Mouse (Mus musculus): Measurements from ENCODE around the gene Ubtd1.

Gene Ubtd1

DNA sequence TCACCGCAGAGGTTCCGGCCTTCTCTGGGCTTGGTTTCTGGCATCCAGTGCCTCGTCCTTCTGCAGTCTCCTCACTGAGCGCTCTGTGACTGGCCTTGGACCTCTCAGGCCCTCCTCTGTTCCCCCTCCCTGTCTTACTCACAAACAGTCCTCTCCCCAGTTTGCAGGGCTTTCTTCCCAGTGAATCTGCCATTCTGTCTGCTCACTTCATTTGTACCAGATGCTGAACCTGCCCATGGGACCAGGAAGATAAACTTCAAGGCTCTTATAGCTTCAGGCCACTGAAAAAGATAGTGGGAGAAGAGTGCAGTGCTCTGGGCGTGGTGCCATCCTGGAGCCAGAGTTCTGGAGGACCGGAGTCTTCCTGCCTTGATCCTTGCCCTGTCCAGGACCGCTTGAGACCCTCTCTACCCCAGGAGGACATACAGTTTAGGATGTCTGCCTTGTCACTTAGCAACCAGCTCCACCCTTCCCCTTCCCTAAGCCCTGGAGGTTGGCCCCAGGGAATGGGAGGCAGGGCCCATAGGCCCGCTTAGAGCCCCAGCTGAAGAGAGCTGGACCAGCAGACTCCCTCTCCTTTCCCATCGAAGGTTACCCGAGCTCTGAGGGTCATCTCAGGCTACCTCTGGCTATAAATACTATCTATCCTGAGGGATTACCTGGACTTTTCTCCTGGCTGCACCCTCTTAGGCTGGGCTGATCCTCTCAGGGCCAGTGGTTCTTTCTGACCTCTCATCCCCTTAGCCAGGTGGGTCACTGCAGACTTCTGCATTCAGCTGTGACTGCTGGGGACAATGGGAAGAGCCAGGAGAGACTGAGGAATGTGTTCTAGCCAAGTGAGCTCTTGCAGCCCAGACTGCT is 40.3 kb downstream of the Ubtd1 start:
- DNase-seq (ENCODE audit: low spot score): no peak

DNA sequence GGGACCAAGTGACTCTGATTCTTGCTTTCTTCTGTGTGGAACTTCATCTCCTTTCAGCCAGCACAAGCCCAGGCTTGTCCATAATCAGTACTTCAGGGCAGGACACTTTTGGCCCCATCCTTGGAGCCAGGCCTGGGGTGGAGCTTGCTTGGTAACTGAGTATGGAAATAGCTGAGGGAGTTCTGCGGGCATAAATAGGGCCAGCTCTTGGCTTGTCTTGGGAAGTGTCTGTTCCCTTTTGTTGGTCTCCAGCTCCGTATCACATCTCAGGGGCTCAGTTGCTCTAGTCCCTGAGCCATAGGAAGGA is 40.9 kb downstream of the Ubtd1 start:
- no peak for DNase-seq (ENCODE audit: low spot score)

DNA sequence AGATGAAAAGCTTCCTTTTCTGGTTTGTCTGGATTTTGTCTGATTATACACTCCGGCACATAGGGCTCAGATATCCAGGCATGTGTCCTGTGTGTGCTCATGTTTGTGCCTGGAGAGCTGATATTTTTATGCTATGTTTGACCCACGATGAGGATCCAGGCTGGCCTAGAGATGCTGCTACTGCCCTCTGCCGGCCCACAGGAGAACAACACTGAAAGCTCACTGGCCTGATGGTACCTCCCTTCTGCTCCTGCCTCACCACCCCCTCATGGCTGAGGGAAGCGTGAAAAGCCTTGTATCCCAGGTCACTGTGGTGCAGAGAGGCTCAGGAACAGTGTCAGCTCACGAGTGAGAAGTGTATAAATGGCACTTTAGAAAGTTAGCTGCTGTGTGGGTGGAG is 44.6 kb downstream of the Ubtd1 start:
- DNase-seq (ENCODE audit: low spot score): peak; percentile 48

DNA sequence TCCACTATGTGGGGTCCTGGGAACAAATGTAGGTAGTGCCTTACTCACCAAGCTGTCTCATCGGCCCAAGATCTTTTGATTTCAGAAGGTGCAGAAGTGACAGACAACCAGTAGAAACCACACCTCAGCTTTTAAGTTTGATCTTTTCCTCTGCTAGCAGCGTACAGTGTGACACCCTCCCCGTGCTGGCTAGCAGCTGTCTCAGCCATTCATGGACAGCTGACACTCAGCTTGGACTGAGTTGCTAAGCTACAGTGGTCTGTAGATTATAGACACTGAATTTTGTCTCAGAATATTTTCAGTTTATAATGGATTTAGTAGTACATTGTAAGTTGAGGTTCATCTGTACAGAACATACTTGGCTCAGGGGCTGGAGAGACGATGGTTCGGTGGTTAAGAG is 49.5 kb downstream of the Ubtd1 start:
- DNase-seq (ENCODE audit: low spot score): no peak

DNA sequence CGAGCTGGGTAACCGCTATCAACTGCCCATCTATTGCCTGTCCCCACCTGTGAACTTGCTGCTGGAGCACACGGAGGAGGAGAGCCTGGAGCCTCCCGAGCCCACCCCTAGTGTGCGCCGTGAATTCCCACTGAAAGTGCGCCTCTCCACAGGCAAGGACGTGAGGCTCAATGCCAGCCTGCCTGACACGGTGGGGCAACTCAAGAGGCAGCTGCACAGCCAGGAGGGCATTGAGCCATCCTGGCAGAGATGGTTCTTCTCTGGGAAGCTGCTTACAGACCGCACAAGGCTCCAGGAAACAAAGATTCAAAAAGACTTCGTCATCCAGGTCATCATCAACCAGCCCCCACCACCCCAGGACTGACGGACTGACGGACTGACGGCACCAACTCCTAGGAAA is 52.0 kb downstream of the Ubtd1 start:
- no peak for DNase-seq (ENCODE audit: low spot score)

DNA sequence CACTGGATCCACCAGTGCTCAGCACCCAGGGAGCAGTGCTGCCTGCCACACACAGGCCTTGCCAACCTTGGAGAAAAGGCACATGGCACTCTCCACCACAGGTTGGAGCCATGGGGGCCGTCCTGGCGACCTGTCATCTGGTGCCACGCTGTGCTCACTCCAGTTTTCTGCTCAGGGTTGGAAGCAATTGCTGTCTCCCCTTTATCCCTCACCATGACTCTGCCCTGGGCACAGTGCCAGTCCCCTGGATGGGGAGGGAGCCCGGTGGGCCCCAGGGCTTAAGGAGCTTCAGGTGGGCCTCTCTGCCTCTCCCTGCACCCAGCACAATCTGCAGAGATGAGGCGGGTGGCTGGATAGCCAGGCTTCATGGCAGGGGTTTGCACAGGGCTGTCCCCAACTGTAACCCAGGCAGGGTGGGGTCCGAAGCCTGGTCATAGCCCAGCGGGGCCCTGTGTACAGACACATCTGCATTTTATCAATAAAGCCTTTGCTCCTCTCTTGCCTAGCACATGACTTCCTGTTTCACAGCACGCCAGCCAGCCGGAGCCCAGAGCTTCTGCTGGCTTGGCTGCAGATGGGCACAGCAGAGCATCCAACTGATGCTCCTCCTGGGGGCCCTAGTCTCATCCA is 52.7 kb downstream of the Ubtd1 start:
- no peak for DNase-seq (ENCODE audit: low spot score)

DNA sequence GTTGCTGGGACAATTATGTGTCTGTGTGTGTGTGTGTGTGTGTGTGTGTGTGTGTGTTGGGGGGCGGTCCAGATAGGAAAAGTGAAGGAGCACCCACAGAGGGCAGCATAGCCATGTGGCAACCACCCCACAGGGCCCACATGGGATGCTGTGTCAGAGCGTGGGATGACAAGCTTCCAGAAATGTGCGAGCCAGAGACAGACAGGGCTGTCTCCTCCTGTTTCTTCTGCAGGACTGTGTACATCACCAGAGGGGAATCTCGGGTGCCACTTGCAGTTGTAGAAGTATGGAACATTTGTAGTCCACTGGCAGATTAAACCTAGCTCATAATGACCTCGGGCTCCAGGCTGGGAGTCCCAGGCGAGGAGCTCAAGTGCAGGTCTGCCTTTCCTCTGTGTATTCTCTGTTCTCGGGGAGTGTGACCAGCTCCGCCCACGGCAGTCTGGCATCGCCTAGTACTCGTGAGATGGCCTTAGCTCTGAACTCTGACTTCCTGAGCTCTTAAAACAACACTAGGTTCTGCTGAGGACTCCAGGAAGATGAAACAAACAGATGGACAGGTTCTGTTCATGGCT is 53.4 kb downstream of the Ubtd1 start:
- no peak for DNase-seq (ENCODE audit: low spot score)

DNA sequence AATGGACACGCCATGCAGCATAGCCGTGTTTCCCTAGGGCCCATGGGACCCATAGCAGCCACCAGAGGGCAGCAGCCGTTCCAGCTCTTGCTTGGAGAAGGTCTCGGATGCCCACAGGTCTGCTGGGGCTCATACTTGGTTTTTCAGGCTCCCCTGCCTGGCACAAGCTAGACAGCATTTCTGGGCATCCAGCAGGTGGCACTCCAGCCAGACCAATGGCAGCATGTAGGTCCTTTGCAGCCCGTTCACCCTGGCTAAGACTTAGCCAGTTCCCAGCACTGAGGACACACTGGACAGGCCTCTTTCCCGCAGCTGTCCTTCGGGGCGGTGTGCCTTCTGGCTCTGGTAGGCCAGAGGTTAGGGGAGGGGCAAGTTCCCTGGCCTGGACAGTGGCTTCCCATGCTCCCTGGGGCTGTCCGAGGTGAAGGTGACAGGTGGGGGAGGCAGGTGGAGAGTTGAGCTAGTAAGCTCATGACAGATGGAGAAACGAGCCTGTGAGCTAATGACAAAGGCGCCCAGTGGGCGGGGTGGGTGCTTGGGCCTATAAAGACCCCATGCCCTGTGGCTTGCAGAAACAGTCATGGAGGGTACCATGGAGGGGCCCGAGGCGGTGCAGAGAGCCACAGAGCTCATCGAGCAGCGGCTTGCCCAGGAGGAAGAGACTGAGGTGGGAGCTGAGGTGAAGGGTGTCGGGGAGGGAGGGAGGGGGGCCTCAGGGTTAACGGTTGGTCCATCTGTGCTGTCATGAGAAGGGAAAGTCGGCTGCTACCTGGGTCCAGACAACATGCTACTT is 54.1 kb downstream of the Ubtd1 start, which contains the start of gene Ankrd2:
TSS of gene Ankrd2 (plus strand) at position 545 of the 793 bp plus-strand sequence.
- DNase-seq (ENCODE audit: low spot score): peak; percentile 33

DNA sequence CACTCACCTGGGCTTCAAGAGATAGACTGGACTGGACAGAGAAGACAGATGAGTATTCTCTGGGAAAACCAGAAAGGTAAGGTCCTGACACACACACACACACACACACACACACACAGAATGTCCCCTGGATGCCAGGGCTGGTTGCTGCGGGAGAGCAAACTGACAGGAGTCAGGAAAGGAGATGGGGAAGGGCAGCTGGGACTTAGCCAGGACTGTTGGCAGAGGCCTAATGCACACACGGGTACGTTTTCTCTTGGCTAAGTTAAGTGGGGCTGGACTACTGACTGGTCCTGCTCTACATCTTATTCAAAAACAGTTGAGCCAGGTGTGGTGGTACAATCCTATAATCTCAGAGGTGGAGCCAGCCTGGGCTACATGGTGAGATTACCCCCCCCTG is 54.8 kb downstream of the Ubtd1 start:
- no peak for DNase-seq (ENCODE audit: low spot score)

DNA sequence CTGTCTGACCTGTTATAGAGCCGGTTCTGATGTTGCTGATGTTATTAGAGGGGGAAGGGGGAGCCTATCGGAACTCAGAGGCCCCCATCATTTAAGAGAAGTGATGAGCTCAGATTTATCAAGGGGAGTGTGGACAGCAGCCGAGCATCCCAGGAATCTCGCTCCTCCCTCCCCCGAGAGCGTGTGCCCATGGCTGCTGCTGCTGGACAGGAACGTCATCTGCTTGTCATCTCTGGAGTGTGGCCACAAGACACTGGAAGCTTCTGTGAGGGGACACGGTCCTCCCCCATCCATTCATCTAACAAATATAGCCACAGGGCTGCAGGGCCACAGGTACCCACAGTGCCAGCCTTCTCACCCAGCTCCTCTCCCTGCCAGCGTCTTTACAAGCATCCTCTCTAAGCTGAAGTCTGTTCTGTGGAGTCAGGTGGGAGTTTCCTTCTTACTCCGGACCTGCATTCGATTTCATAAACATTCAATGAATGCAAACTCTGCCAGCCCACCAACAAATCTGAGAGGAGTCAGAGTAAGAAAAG is 55.7 kb downstream of the Ubtd1 start:
- no peak for DNase-seq (ENCODE audit: low spot score)

DNA sequence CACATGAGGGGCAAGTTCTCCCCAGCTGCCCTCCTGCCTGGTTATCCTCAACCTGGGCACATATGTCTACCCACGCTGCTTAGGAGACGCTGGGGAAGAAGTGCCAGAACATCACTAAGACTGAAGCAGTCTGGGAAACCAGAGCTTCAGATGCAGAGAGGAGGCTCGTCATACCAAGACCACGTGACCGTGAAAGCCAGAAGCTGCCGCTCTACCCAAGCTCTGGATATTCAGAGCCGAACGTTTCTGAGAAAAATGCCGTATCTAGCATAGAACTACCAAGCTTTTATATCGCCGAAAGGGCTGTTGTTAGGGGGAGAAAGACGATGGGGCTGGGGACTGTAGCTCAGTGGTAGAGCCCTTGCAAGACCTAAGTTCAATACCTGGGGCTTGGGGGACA is 56.7 kb downstream of the Ubtd1 start:
- DNase-seq (ENCODE audit: low spot score): no peak

DNA sequence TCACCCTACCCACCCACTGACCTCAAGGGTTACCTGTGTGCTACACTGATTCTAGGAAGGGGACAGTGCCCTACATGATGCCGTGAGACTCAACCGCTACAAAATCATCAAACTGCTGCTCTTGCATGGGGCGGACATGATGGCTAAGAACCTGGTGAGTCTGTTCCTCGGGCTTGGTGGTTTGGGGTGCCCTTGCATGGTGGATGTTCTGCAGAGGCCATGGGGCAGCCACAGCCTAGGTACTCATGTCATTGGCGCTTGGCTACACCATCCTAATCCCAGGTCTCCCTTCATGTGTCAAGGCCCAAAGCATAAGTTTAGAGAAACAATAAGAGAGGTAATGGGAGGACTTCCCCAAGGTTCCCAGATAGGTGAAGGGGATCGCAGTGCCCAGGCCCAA is 62.4 kb downstream of the Ubtd1 start:
- DNase-seq (ENCODE audit: low spot score): no peak

DNA sequence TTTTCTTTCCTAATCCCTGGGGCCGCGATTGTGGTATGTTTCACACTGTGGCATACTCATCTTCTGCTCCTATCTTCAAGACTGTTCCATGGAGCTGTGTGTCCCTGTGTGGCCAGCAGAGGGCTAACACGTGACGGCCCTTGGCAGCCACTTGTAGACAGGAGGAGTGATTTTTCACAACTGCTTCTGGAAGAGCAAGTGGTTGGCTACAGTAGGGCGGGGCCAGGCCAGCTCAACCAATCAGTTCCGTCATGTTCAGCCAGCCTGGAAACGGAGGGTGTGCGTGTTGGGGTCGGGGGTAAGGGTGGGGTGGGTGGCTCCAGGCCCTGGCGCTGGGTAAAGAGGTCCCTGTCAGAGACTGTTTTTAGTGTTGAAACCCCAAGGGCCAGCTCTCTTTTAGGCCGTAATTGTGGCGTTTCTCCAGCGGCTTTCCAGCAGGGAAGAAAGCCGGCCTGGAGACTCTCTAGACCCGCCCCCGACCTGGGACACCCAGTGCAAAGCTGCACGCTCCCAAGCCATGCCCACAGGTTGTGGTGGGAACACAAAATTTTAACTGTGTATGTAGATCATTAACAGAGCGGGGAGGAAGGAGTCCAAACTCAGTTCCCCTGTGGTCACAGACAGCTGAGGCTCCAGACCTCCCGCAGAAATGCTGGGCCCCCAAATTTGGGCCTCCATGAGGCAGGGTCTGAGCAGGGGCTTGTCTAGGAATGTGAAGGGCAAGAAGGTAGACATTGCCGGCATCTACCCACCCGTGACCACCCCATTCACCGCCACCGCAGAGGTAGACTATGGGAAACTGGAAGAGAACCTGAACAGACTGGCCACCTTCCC is 63.9 kb downstream of the Ubtd1 start, which contains the start of gene Hoga1:
TSS of gene Hoga1 (plus strand) at position 342 of the 834 bp plus-strand sequence.
- no peak for DNase-seq (ENCODE audit: low spot score)

DNA sequence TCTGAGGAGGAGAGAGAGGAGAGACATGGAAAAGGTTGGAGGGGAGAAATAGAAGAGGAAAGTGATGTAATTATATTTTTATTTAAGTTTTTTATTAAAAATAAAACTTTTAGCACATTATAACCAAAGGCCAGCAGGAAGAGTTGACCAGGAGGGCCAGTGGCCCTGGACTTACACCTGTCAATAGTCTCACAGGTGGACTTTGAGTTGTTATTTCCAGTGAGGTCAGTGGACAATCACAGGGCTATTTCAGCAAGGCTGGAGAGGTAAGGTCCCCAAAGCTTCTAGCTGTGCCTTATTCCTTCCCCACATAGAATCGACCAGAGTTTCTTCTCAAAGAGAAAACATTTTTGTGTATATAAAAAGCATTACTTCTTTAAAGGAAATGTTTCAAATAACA is 68.7 kb downstream of the Ubtd1 start:
- no peak for DNase-seq (ENCODE audit: low spot score)

DNA sequence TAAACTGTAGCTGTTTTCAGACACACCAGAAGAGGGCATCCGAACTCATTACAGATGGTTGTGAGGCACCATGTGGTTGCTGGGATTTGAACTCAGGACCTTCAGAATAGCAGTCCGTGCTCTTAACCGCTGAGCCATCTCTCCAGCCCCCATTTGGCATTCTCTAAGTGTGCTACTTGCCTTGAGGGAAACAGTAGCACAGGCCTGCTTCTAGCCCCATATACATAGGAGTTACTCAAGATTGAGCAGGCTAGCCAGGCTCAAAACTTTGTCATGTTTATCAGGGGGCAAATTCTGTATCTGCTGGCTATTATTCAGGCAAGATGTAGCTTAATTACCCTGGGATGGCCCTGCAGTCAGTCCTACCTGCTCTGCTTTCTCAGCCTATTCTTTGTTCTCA is 69.8 kb downstream of the Ubtd1 start:
- DNase-seq (ENCODE audit: low spot score): no peak

DNA sequence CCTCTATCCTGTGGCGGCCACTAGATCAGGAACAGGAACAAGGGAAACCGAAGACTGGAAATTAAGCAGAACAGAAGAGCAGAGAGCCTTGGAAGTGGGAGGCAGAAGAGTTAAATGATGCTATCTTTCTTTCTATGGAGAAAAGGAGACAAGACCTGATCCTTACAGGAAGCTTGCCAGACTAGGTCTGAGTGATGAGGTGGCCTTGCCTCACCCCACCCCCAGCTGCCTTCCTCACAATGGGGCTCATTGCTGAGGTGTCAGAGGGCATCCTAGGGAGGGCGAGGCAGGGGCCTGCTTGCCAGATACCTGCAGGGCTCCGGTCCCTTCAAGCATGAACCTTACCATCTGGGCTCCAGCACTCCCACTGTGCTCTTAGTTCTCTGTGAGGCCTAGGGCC is 70.4 kb downstream of the Ubtd1 start, which contains the start of gene 4933411K16Rik:
TSS of gene 4933411K16Rik (plus strand) at position 301 of the 400 bp plus-strand sequence.
- no peak for DNase-seq (ENCODE audit: low spot score)

DNA sequence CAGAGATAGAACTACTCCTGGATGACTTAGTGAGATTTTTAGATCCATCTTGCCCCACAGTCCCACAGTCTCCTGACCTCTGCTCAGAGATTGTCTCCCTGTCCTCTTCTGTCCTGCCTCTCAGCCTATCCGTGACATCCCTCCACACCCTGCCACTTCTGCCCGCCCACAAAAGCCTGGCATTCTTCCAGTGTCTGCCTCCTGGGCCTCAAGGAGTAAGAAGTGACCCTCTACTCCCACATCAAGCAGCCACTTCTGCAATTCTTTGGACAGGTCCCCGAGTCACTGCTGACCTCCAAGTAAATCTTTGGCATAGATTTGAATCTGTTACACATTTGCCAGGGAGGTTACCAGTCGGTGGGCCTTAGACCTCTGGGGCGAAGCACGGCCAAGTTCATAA is 72.7 kb downstream of the Ubtd1 start:
- DNase-seq (ENCODE audit: low spot score): no peak

DNA sequence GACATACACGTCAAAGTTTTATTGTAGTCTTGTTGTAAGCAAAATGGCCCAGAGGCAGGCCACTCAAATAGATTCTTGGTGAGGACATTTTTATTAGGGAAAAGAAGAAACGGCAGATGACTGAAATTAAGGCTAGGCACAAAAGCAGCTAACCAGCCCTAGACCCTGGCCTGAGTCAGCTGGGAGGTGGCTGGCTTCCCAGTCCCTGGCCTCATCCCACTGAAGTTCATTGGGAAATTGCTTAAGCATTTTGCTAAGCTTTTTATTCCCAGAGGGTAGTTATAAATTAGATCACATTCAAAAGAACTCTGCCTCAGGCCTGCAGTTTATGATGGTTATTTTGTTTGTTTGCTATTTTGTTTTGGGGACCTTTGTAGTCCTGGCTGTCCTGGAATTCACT is 74.3 kb downstream of the Ubtd1 start:
- DNase-seq (ENCODE audit: low spot score): no peak

DNA sequence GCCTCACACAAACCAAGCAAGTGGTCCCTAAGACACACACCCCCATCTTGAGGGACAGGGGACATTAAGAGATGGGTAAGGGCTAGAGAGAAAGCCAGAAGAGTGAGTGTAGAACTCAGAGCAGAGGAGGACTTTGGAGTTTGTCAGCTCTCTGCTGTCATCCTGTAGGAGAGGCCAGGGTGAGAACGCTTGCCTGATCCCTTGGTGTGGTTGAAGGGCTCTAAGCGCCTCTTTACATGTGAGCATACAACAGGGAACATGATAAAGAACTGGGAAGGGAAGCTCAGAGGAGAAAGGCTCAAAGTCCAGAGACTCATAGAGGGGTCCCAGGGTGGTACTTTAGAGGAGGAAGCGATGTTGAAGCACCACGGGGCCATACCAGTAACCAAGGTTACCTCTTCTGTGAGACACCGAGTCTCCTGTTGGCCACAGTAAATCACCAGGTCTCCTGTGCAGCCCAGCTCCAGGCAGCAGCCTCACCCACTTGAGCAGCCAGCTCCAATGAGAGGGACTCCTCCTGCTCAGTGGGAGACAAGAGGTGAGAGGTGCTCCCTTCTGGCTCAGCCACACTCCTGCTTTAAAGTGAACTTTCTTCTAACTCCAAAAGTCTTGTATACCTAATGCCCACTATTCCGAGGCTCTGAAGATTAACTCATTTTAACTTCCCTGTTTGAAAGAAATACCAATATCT is 75.3 kb downstream of the Ubtd1 start:
- DNase-seq (ENCODE audit: low spot score): no peak

DNA sequence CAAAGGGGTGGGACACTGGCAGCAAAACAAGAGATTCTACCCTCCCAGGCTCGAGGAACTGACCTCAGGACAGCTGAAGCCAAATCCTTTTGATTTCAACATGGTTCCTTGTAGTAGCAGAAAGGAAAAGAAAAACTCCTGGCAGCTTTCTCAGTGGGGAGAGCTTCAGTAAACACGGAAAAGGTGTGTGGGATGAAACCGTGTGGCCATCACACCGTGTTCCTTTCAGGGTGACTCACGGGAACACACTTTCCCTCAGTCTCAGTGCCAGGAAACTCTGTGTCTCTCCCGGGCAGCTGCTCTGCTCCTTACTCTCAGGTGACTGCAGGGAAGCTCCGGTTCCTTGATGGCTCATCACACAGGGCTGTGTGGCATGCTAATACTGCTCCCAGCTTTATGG is 76.9 kb downstream of the Ubtd1 start:
- no peak for DNase-seq (ENCODE audit: low spot score)

DNA sequence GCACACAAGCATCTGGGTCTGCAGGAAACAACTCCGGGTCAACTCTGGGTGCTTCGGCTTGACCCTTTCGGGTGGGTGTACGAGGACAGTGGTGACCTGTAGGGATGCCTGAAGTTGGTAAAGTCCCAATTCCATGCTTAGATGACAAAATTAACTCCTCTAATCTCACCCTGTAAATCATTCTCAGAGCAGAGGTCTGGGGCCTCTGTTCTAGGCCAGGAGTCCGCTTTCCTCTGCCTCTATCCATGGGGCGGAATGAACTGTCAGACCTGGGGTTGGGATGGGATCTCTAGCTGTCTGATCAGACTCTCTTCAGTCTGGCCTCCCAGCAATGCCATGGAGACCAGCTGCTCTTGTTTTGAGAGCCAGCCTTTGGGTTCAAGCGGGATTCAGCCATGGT is 79.9 kb downstream of the Ubtd1 start:
- no peak for DNase-seq (ENCODE audit: low spot score)

All from spleen, adult 12 weeks (tissue).